In the genomic region with DNA sequence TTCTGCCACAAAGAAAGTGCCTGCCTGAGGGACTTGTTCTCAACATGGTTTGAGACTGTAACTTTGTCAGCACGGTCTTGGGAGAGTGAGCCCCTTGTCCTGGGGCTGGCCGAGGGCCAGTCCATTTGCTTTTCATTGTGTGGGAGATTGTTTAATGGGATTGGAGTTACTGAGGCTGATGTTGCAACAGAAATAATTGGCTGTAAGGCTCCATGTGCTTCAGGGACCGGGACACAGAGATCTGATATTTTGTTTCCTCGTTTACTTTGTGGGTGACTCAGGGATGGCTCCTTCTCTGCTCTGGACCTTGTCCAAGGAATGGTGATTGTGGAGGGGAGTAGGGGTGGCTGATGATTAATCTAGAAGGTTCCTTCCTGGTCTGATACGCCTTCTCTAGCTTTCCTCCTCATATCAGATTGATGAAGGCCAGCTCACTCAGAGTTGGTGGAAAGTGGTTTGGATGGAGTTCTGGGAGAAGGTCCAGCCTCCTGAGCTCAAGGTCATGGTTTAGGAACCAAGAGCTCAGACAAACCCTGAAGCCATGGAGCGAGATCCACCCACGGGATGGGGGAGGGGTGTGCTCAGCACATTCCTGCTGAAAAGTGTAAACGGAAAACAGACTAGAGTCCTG, we compare ENCODE assay signal across 7 mouse cellular contexts. TPM values are rescaled to one million over a fixed set of nuclear protein-coding genes. Genes with fewer than 3 reads are reported as not detected.
A peak's percentile ranks its signal among the peaks of the same experiment; 100 is the strongest.
DNase-seq lines count a peak whose midpoint lies in the region; ATAC-seq and TF ChIP-seq lines count a peak whose summit lies in the region.

No protein-coding gene starts in this region.

- DNase-seq in NIH3T3 (ENCODE audit: low read depth), result peak; percentile 85
- peak; percentile 51 to 69 for DNase-seq in adrenal gland, postnatal 36 days
- DNase-seq in natural killer cell, adult 2 months (ENCODE audit: low spot score in 2 of 2), result no peak
- DNase-seq in spleen, adult 12 weeks (ENCODE audit: low spot score), result no peak

- no peak overlapping the region for H3ac ChIP-seq in myocyte (ENCODE audit: control insufficient read depth, insufficient read length)

- no peak overlapping the region for H3K4me2 ChIP-seq in intestine, embryonic 15.5 days (replicated peaks)
- H3K4me2 ChIP-seq in myocyte (ENCODE audit: low read depth), result peak overlapping the region; percentile 53

- no peaks in the 10 kb centered on the region for H3K27me3 ChIP-seq in intestine, embryonic 15.5 days (replicated peaks)
- H3K27me3 ChIP-seq in myocyte (ENCODE audit: control insufficient read depth, insufficient read depth, insufficient read length), result no peaks in the 10 kb centered on the region

- H3K79me2 ChIP-seq in myocyte (ENCODE audit: control insufficient read depth, insufficient read depth), result no peaks in the 10 kb centered on the region

- WGBS in intestine, embryonic 15.5 days, result 43% methylated on average over 8 of the region's 8 CpGs

- H3K4me1 ChIP-seq in intestine, embryonic 15.5 days (replicated peaks), result peaks cover 4% of the 10 kb centered on the region; the same call in 1 of the 2 replicates

- H3K27ac ChIP-seq in intestine, embryonic 15.5 days, result peak overlapping the region; percentile 24; the same call in 1 of the 2 replicates

- no peak overlapping the region for H3K9ac ChIP-seq in intestine, embryonic 15.5 days

- no peaks in the 10 kb centered on the region for H3K36me3 ChIP-seq in intestine, embryonic 15.5 days
- H3K36me3 ChIP-seq in myocyte (ENCODE audit: control insufficient read depth, insufficient read depth), result no peaks in the 10 kb centered on the region

- ATAC-seq in intestine, embryonic 15.5 days, result peak; percentile 94
- no peak for ATAC-seq in CD4-positive, CD25-positive, alpha-beta regulatory T cell, adult 4 months

- TF ChIP-seq POLR2A in myocyte (IDR thresholded peaks at IDR 0.05; ENCODE audit: insufficient read length, low read depth), result no peak

- no peak overlapping the region for H3K4me3 ChIP-seq in intestine, embryonic 15.5 days (replicated peaks)
- no peak overlapping the region for H3K4me3 ChIP-seq in myocyte

- no peaks in the 10 kb centered on the region for H3K9me3 ChIP-seq in intestine, embryonic 15.5 days

TF ChIP-seq in myocyte, 11 proteins besides CTCF, POLR2A, EP300 and RAD21:
- TF ChIP-seq MAX (IDR thresholded peaks at IDR 0.05; ENCODE audit: low read depth) (no peak), CEBPB (IDR thresholded peaks at IDR 0.05; ENCODE audit: insufficient read depth, poor library complexity, severe bottlenecking) (peak; percentile 73), REST (IDR thresholded peaks at IDR 0.05; ENCODE audit: insufficient read depth, insufficient read length) (no peak)

RNA-seq across cellular contexts. Expression of gene Col15a1, which starts 56.3 kb away (rescaled TPM):
- 10 to 100 TPM; 27.5 to 80.0 TPM for total RNA-seq in adrenal gland, postnatal 36 days (2021)
- 15.5 and 16.0 TPM in 2 replicates for polyA plus RNA-seq in intestine, embryonic 15.5 days (2015; fragmentation: Nextera tagmentation; extraction: Ambion mirVana)
- 0.18 TPM for polyA plus RNA-seq in myocyte (2012; fragmentation: generic; extraction: Trizol)
- 1 to 10 TPM; 3.2 to 3.9 TPM for polyA plus RNA-seq in CD4-positive, CD25-positive, alpha-beta regulatory T cell, adult 4 months (2017; shearing (Covaris generic))

RNA-seq across cellular contexts. Expression of gene Galnt12, which starts 60.0 kb away (rescaled TPM):
- total RNA-seq in adrenal gland, postnatal 36 days (2021), result under 1 TPM; 0.56 to 0.69 TPM
- 21.5 and 23.7 TPM in 2 replicates for polyA plus RNA-seq in intestine, embryonic 15.5 days (2015; fragmentation: Nextera tagmentation; extraction: Ambion mirVana)
- polyA plus RNA-seq in myocyte (2012; fragmentation: generic; extraction: Trizol), result not detected
- polyA plus RNA-seq in CD4-positive, CD25-positive, alpha-beta regulatory T cell, adult 4 months (2017; shearing (Covaris generic)), result 1 to 10 TPM; 5.3 to 8.7 TPM

Comparison
In these comparisons a context has a peak if more than half of its experiments do, and no peak if none do; other contexts are left out.
1. DNase-seq: peak in NIH3T3 (single experiment) and adrenal gland, postnatal 36 days (2 of 2); none in natural killer cell, adult 2 months (0 of 2) and spleen, adult 12 weeks (single experiment).